Mouse (Mus musculus) liver, embryonic 15.5 days (tissue): Measurements from ENCODE around the gene H2-Ab1. TPM values are rescaled to one million over a fixed set of nuclear protein-coding genes. Genes with fewer than 3 reads are reported as not detected.

Source experiments
- ATAC-seq: fragments of 200-750 bp; cut with Nextera tagmentation; 2 replicates; pipeline ENCODE4 v1.8.0; 2017; ENCODE audit warnings: moderate number of reproducible peaks, mild to moderate bottlenecking, moderate library complexity; ENCODE audit not compliant: insufficient read depth
- H3K27ac ChIP-seq: fragments of 300-500 bp; sonication (generic); replicated peaks from 2 replicates; pipeline ENCODE4 v1.5.1; 2015; ENCODE audit warnings: mild to moderate bottlenecking, inconsistent platforms
- H3K27me3 ChIP-seq: fragments of 300-500 bp; sonication (generic); 2 replicates; pipeline ENCODE4 v1.6.1; 2015; ENCODE audit warnings: mild to moderate bottlenecking, inconsistent platforms
- H3K36me3 ChIP-seq: fragments of 300-500 bp; sonication (generic); replicated peaks from 2 replicates; pipeline ENCODE4 v1.6.1; 2015; ENCODE audit warnings: moderate library complexity, mild to moderate bottlenecking, inconsistent platforms
- H3K4me1 ChIP-seq: fragments of 300-500 bp; sonication (generic); replicated peaks from 2 replicates; pipeline ENCODE4 v1.6.1; 2015; ENCODE audit warnings: inconsistent platforms
- H3K4me2 ChIP-seq: fragments of 300-500 bp; sonication (generic); 2 replicates; pipeline ENCODE4 v1.6.1; 2015; ENCODE audit warnings: moderate library complexity, mild to moderate bottlenecking, inconsistent platforms
- H3K4me3 ChIP-seq: fragments of 300-500 bp; sonication (generic); replicated peaks from 2 replicates; pipeline ENCODE4 v1.5.1; 2015; ENCODE audit warnings: mild to moderate bottlenecking, inconsistent platforms
- H3K9ac ChIP-seq: fragments of 300-500 bp; sonication (generic); 2 replicates; pipeline ENCODE4 v1.6.1; 2015; ENCODE audit warnings: moderate library complexity, mild to moderate bottlenecking, inconsistent platforms
- H3K9me3 ChIP-seq: fragments of 300-500 bp; sonication (generic); replicated peaks from 2 replicates; pipeline ENCODE4 v1.6.1; 2016; ENCODE audit warnings: inconsistent platforms
- WGBS: fragments of 180-500 bp; shearing (Covaris S2); methylation state at CpG from one replicate; pipeline ENCODE4 v1.1.7; 2015; ENCODE audit warnings: mixed read lengths; ENCODE audit not compliant: insufficient replicate concordance; 5-methylcytosine and 5-hydroxymethylcytosine counted together
- polyA plus RNA-seq: library from polyadenylated mRNA; unstranded; fragments of >200 nt; fragmentation: Nextera tagmentation; extraction: Ambion mirVana; gene quantifications from 2 replicates; pipeline ENCODE4 v1.2.1, GENCODE M21; 2015

The H2-Ab1 gene
- polyA plus RNA-seq, 1 experiment from 2014 or later: 6.6 TPM

GRCm38 (mm10) chr17:34239601-34240041 is 17.9 kb upstream of the H2-Ab1 start:
- Histone ChIP-seq H3K27me3 (peaks cover 7% of the 10 kb centered on the region; the same call in 1 of the 2 replicates), H3K9ac (no peak overlapping the region), H3K4me2 (peak overlapping the region; percentile 39), H3K36me3 (no peaks in the 10 kb centered on the region), H3K27ac (peak overlapping the region; percentile 48), H3K9me3 (no peaks in the 10 kb centered on the region), H3K4me3 (no peak overlapping the region), H3K4me1 (0 out of 2 replicates have a peak, but pooled peaks cover 3% of the 10 kb centered on the region)
- 7% methylated on average over 10 of the region's 10 CpGs for WGBS
- no peak for ATAC-seq

GRCm38 (mm10) chr17:34240366-34240765 is 17.1 kb upstream of the H2-Ab1 start:
- H3K4me3 ChIP-seq: no peak overlapping the region
- H3K4me1 ChIP-seq: 0 out of 2 replicates have a peak, but pooled peaks cover 3% of the 10 kb centered on the region
- H3K9me3 ChIP-seq: no peaks in the 10 kb centered on the region
- no peak overlapping the region for H3K9ac ChIP-seq
- 30% methylated on average over 3 of the region's 3 CpGs for WGBS
- H3K36me3 ChIP-seq: no peaks in the 10 kb centered on the region
- H3K4me2 ChIP-seq: no peak overlapping the region
- H3K27ac ChIP-seq: no peak overlapping the region
- H3K27me3 ChIP-seq: peaks cover 7% of the 10 kb centered on the region; the same call in 1 of the 2 replicates
- no peak for ATAC-seq

GRCm38 (mm10) chr17:34240916-34241315 is 16.6 kb upstream of the H2-Ab1 start:
- 54% methylated on average over 6 of the region's 6 CpGs for WGBS
- Histone ChIP-seq H3K9ac (no peak overlapping the region), H3K4me3 (no peak overlapping the region), H3K27ac (no peak overlapping the region), H3K4me1 (0 out of 2 replicates have a peak, but pooled peaks cover 3% of the 10 kb centered on the region), H3K4me2 (no peak overlapping the region), H3K9me3 (no peaks in the 10 kb centered on the region), H3K36me3 (no peaks in the 10 kb centered on the region), H3K27me3 (peaks cover 7% of the 10 kb centered on the region; the same call in 1 of the 2 replicates)
- ATAC-seq: no peak

- 70% methylated on average over 4 of the region's 4 CpGs for WGBS
Observed at GRCm38 (mm10) chr17:34244656-34245055, 12.8 kb upstream of the H2-Ab1 start.

GRCm38 (mm10) chr17:34247047-34247446 is 10.4 kb upstream of the H2-Ab1 start:
- Histone ChIP-seq H3K36me3 (no peaks in the 10 kb centered on the region), H3K9me3 (no peaks in the 10 kb centered on the region), H3K9ac (no peak overlapping the region), H3K27ac (no peak overlapping the region), H3K4me3 (no peak overlapping the region), H3K27me3 (0 out of 2 replicates have a peak, but pooled peaks cover 4% of the 10 kb centered on the region), H3K4me1 (no peaks in the 10 kb centered on the region), H3K4me2 (no peak overlapping the region)
- 52% methylated on average over 3 of the region's 3 CpGs for WGBS
- ATAC-seq: no peak

More at GRCm38 (mm10) chr17:34244656-34245055, 12.8 kb upstream of the H2-Ab1 start:
- H3K27me3 ChIP-seq: 0 out of 2 replicates have a peak, but pooled peaks cover 4% of the 10 kb centered on the region
- H3K36me3 ChIP-seq: no peaks in the 10 kb centered on the region
- H3K9ac ChIP-seq: no peak overlapping the region
- no peak overlapping the region for H3K27ac ChIP-seq
- H3K9me3 ChIP-seq: no peaks in the 10 kb centered on the region
- ATAC-seq: no peak
- H3K4me3 ChIP-seq: no peak overlapping the region
- no peaks in the 10 kb centered on the region for H3K4me1 ChIP-seq
- no peak overlapping the region for H3K4me2 ChIP-seq

- Histone ChIP-seq H3K27me3 (0 out of 2 replicates have a peak, but pooled peaks cover 4% of the 10 kb centered on the region), H3K4me1 (no peaks in the 10 kb centered on the region), H3K9ac (no peak overlapping the region), H3K9me3 (no peaks in the 10 kb centered on the region), H3K4me3 (no peak overlapping the region), H3K4me2 (no peak overlapping the region), H3K36me3 (no peaks in the 10 kb centered on the region), H3K27ac (no peak overlapping the region)
- 36% methylated on average over 2 of the region's 2 CpGs for WGBS
- no peak for ATAC-seq
Observed at GRCm38 (mm10) chr17:34248764-34249163, 8.7 kb upstream of the H2-Ab1 start.

DNA sequence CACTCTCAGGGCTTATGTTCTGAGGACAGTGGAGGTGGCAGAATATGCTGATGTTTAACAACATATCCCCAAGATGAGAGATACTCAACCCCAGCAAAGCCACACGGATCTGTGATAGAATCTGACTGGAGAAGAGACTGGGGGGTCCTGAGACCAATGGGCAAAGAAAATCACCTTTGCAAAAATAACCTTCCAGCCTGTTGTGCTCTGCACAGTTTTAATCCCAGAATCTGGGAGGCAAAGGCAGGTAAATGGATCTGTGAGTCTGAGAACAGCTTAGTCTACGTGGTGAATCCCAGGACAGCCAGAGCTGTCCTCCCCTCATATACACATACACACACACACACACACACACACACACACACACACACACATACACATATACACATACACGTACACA is 8.1 kb upstream of the H2-Ab1 start:
- no peaks in the 10 kb centered on the region for H3K36me3 ChIP-seq
- H3K27ac ChIP-seq: no peak overlapping the region
- no peaks in the 10 kb centered on the region for H3K9me3 ChIP-seq
- ATAC-seq: no peak
- no peak overlapping the region for H3K9ac ChIP-seq
- H3K4me3 ChIP-seq: no peak overlapping the region
- H3K4me1 ChIP-seq: no peaks in the 10 kb centered on the region
- 26% methylated on average over 3 of the region's 3 CpGs for whole genome bisulfite sequencing
- 0 out of 2 replicates have a peak, but pooled peaks cover 4% of the 10 kb centered on the region for H3K27me3 ChIP-seq
- H3K4me2 ChIP-seq: no peak overlapping the region

DNA sequence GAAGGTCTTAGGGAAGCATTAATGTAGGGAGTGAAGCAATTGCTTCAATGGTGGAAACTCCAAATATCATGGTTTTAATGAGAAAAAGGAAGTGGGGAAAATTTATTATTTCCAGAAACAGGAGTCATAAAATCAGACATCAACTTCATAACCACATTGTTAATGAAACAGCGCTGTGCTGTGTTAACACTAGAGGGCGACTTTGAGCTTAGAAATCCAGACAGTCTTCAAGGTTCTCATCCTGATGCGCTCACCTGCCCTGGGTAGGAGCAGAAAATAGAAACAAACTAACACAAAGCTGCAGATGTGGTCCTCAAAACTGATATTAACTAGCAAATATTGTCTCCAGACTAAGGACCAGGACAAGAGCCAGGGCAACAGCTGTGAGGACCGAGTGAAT is 7.6 kb upstream of the H2-Ab1 start:
- Histone ChIP-seq H3K4me3 (no peak overlapping the region), H3K27me3 (0 out of 2 replicates have a peak, but pooled peaks cover 4% of the 10 kb centered on the region), H3K27ac (no peak overlapping the region), H3K4me1 (no peaks in the 10 kb centered on the region), H3K36me3 (no peaks in the 10 kb centered on the region), H3K4me2 (no peak overlapping the region), H3K9me3 (no peaks in the 10 kb centered on the region), H3K9ac (no peak overlapping the region)
- no peak for ATAC-seq
- WGBS: 11% methylated on average over 4 of the region's 4 CpGs

DNA sequence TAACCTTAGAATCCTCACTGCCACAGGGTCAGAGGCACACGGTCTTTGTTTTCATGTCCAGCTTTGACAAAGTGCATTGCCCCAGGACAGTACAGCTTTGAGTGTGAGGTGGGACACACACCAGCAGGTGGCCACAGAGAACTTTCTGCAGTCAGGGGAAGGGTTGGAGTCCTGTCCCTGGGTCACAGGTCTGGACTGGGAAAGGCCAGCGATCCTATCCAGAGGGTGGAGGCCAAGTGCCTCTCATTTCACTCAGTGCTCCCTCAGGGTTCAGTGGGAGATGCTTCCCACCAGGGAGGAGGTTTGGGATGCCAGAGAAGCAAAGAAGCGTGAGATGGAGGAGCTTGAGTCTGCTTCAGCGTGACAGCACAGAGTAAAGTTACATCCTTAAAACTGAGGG is 5.8 kb upstream of the H2-Ab1 start:
- H3K9me3 ChIP-seq: no peaks in the 10 kb centered on the region
- no peak overlapping the region for H3K4me2 ChIP-seq
- WGBS: 51% methylated on average over 4 of the region's 4 CpGs
- H3K4me1 ChIP-seq: no peaks in the 10 kb centered on the region
- H3K27me3 ChIP-seq: 0 out of 2 replicates have a peak, but pooled peaks cover 4% of the 10 kb centered on the region
- no peak overlapping the region for H3K27ac ChIP-seq
- H3K9ac ChIP-seq: no peak overlapping the region
- no peak for ATAC-seq
- no peaks in the 10 kb centered on the region for H3K36me3 ChIP-seq
- no peak overlapping the region for H3K4me3 ChIP-seq

GRCm38 (mm10) chr17:34256501-34256900 is 988 bp upstream of the H2-Ab1 start:
- Histone ChIP-seq H3K4me3 (no peak overlapping the region), H3K4me1 (no peaks in the 10 kb centered on the region), H3K27ac (no peak overlapping the region), H3K36me3 (no peaks in the 10 kb centered on the region), H3K27me3 (peaks cover 20% of the 10 kb centered on the region), H3K4me2 (no peak overlapping the region), H3K9me3 (no peaks in the 10 kb centered on the region), H3K9ac (no peak overlapping the region)
- WGBS: 61% methylated on average over 5 of the region's 5 CpGs
- no peak for ATAC-seq

DNA sequence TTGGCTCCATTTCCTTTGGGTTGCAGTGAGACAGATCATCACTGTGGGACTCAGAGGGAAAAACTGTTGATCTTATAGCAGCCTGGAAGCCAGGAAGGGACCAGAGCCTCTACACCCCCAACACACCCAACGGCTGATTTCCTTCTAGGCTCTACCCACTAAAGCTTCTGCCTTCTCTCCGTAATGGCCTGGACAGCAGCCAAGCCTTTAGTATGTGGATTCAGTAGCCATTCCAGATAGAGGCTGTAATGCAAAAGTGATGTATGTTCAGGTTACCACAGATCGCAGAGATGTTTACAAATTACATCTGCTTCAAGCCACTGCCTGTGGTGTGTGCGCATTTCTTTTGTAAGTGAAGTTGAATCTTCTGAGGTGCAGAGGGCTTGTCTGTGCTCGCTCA is 3.1 kb downstream of the H2-Ab1 start:
- 62% methylated on average over 5 of the region's 5 CpGs for WGBS
- H3K27ac ChIP-seq: no peak overlapping the region
- peaks cover 55% of the 10 kb centered on the region for H3K27me3 ChIP-seq
- peaks cover 23% of the 10 kb centered on the region for H3K4me1 ChIP-seq
- H3K9ac ChIP-seq: no peak overlapping the region
- no peaks in the 10 kb centered on the region for H3K9me3 ChIP-seq
- no peaks in the 10 kb centered on the region for H3K36me3 ChIP-seq
- H3K4me2 ChIP-seq: no peak overlapping the region
- no peak overlapping the region for H3K4me3 ChIP-seq
- no peak for ATAC-seq

DNA sequence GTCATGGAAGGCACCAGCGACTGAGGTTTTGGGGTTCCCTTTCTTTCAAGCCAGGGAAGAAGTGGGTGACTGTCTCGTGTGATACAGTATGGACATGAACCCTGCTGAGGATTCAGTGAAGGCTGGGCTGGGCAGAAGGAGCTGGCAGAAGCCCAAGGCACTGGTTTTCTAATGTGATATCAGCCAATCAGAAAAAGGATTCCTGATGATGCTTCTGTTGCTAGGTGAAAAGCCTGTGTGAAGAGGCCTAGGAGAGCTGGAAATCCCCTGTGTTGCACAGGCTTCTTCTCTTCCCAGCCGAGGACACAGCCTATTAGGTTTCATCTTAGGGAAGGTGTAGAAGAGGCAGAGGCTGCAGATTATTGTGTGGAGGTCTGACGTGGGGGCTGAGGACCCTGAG is 4.0 kb downstream of the H2-Ab1 start:
- no peak overlapping the region for H3K4me3 ChIP-seq
- H3K27me3 ChIP-seq: peaks cover 58% of the 10 kb centered on the region
- H3K4me1 ChIP-seq: peaks cover 23% of the 10 kb centered on the region
- H3K27ac ChIP-seq: no peak overlapping the region
- H3K4me2 ChIP-seq: no peak overlapping the region
- no peak overlapping the region for H3K9ac ChIP-seq
- ATAC-seq: no peak
- 24% methylated on average over 4 of the region's 4 CpGs for WGBS
- H3K36me3 ChIP-seq: no peaks in the 10 kb centered on the region
- no peaks in the 10 kb centered on the region for H3K9me3 ChIP-seq
